Mouse (Mus musculus) NIH3T3 (cell line): ENCODE results near the gene Tpra1.

Source experiments
- DNase-seq: peaks from one replicate; pipeline ENCODE4 v3.0.0-alpha.2; 2012; ENCODE audit warnings: low read depth

The Tpra1 gene

DNA sequence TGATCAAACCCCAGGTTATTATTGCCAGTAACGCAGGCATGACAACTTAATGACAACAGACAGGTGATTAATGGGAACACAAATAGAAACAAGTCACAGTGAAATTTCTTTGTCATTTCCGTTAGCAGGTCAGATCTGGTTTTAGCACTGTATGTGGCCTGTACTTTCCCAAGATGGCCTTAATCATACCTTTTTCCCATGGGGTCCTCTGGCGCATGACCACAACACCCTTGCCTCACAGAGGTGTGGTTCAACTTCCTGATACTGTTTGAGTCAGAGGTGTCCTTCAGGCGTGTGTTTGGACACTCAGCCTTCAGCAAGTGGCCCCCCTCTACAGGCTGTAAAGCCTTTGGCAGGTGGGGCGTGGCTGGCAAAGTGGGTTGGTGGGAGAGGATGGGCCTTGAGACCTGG lies 55.8 kb downstream of the Tpra1 start:
- DNase-seq: no peak

- DNase-seq: no peak
Measured at GRCm38 (mm10) chr6:88958305-88958704, 56.3 kb downstream of the Tpra1 start.

DNA sequence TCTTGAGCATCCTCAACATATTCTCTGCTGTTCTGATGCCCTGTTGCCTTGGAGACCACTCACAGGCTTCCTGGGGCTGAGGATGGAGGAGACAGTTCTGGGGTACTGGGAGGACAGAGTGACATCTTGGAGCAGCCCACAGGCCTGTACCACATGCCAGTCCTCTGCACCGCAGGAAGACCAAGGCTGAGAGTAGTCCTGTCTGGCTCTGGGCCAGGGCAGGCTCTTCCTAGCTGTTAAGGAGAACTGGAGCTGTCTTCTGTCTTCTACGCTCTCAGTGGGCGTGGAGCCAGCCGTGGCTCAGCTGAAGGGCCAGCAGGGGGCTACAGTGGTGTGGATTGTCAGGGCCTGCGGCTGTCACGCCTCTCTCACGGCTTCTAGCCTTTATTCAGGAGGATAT lies 57.8 kb downstream of the Tpra1 start:
- peak; percentile 77 for DNase-seq

DNA sequence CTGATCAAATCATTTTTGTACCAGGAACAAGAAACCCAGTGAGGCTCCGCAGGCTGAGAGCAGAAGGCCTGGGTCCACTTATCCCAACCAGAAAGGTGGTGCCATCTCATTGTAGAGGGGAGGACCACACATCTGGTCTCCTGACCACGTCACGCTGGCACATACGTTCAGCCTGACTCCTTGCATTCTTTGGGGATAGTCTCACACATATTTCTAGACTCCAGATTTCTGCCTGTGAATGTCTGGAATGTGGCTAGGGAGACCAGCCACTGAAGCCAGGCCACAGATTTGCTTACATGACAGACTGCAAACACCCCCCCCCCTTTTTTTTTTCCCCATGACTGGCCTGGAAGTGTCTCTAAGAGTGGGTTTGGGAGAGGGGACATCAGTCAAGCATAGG lies 58.9 kb downstream of the Tpra1 start:
- DNase-seq: peak; percentile 80
